Mouse (Mus musculus): ENCODE measurements around the gene Jarid2.

DNA sequence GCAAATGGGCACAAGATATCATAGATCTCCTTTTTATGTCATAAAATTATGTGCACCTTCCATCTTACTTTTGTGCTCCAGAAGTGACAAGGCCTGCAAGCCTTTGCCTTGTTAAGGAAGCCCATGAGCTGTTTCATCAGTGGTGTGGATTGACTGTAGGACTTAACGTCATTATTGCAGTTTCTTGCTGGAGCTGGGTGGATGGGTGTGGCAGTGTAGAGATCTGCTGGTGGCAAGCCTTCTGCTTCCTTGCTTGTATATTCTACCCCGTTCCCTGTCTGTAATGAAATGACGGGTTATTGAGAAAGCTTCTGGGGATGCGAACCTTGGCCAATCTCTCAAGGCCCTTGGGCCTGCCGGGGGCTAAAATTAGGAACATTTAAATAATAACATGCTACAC, 99.6 kb downstream of the Jarid2 start:
- TF ChIP-seq GATA1 (IDR thresholded peaks at IDR 0.05; ENCODE audit: low read length) (no peak), TAL1 (IDR thresholded peaks at IDR 0.05; ENCODE audit: low read length) (no peak)

All from erythroblast, embryonic 14.5 days (primary cell).